Mouse (Mus musculus) G1E (cell line): ENCODE data around the gene Kdm2b. TPM values are rescaled to one million over a fixed set of nuclear protein-coding genes. Genes with fewer than 3 reads are reported as not detected.

Experiments
- ATAC-seq: 2 replicates; pipeline ENCODE4 v1.8.0; 2016; ENCODE audit warnings: mild to moderate bottlenecking; ENCODE audit not compliant: insufficient number of reproducible peaks, poor library complexity, low FRiP score, severe bottlenecking; ENCODE audit errors: extremely low read depth
- DNase-seq: peaks from one replicate; pipeline ENCODE4 v3.0.0; 2012; ENCODE audit warnings: low spot score
- H3K27me3 ChIP-seq: 2 replicates; pipeline ENCODE4 v1.6.1; 2012; ENCODE audit warnings: mild to moderate bottlenecking, low read length, inconsistent platforms; ENCODE audit not compliant: insufficient read depth
- H3K36me3 ChIP-seq: replicated peaks from 2 replicates; pipeline ENCODE3; 2012; ENCODE audit warnings: mild to moderate bottlenecking, inconsistent platforms
- H3K4me1 ChIP-seq: 2 replicates; pipeline ENCODE4 v1.6.1; 2012; ENCODE audit warnings: low read depth, low read length, inconsistent platforms, mixed read lengths; ENCODE audit not compliant: insufficient read depth
- H3K4me3 ChIP-seq: 2 replicates; pipeline ENCODE4 v1.5.1; 2012; ENCODE audit warnings: low read depth, mild to moderate bottlenecking, inconsistent platforms, low read length, moderate library complexity, mixed read lengths
- H3K9me3 ChIP-seq: replicated peaks from 2 replicates; pipeline ENCODE4 v1.6.1; 2012; ENCODE audit warnings: inconsistent platforms
- CTCF ChIP-seq: IDR thresholded peaks from 2 replicates; pipeline ENCODE4 v1.5.1; 2012; ENCODE audit warnings: low read depth, low read length, inconsistent platforms, mixed read lengths
- GATA1 ChIP-seq: IDR thresholded peaks from 2 replicates; pipeline ENCODE4 v1.6.1; 2012; ENCODE audit warnings: borderline replicate concordance, low read length, inconsistent platforms, mixed read lengths
- GATA2 ChIP-seq: IDR thresholded peaks from 2 replicates; pipeline ENCODE4 v1.6.1; 2012; ENCODE audit warnings: low read depth, low read length, inconsistent platforms, borderline replicate concordance
- POLR2AphosphoS5 ChIP-seq: IDR thresholded peaks from 2 replicates; pipeline ENCODE4 v1.6.1; 2012; ENCODE audit warnings: low read depth, low read length, inconsistent platforms; ENCODE audit not compliant: insufficient replicate concordance
- TAL1 ChIP-seq: conservative IDR thresholded peaks from 2 replicates; pipeline ENCODE4 v1.6.1; 2012; ENCODE audit warnings: low read depth, low read length, inconsistent platforms, mixed read lengths
- polyA plus RNA-seq: library from polyadenylated mRNA; stranded (reverse); fragments of >175 nt; gene quantifications from 2 replicates; pipeline ENCODE4 v1.2.3, GENCODE M21; 2012
- total RNA-seq, 2 experiments: library from RNA; stranded (forward) in 1 of 2; stranded (reverse) in 1 of 2; fragments of 200-1000 nt in 1 of 2; fragments of >200 nt in 1 of 2; fragmentation: Nextera tagmentation in 1 of 2; gene quantifications; 2 replicates each; pipeline ENCODE4 v1.2.3; 2014 to 2017

Gene Kdm2b
- total and polyA plus RNA-seq, 3 experiments, result 17.5 to 38.4 (median 27.0) TPM

GRCm38 (mm10) chr5:122901666-122902065 lies 88.0 kb downstream of the Kdm2b start:
- Histone ChIP-seq H3K9me3 (no peaks in the 10 kb centered on the region), H3K4me3 (no peak overlapping the region), H3K36me3 (peaks cover 2% of the 10 kb centered on the region), H3K4me1 (peaks cover 34% of the 10 kb centered on the region), H3K27me3 (peaks cover 10% of the 10 kb centered on the region)
- ATAC-seq (no peak), DNase-seq (no peak)
- TF ChIP-seq GATA1 (no peak), CTCF (no peak), POLR2AphosphoS5 (no peak), GATA2 (no peak), TAL1 (no peak)

GRCm38 (mm10) chr5:122901179-122901578 lies 88.4 kb downstream of the Kdm2b start:
- Histone ChIP-seq H3K9me3 (no peaks in the 10 kb centered on the region), H3K36me3 (peaks cover 2% of the 10 kb centered on the region), H3K27me3 (peaks cover 10% of the 10 kb centered on the region), H3K4me1 (peaks cover 34% of the 10 kb centered on the region), H3K4me3 (no peak overlapping the region)
- ATAC-seq (no peak), DNase-seq (no peak)
- TF ChIP-seq GATA2 (no peak), TAL1 (no peak), GATA1 (no peak), POLR2AphosphoS5 (no peak), CTCF (no peak)

GRCm38 (mm10) chr5:122900558-122901171 lies 89.0 kb downstream of the Kdm2b start:
- peaks cover 10% of the 10 kb centered on the region for H3K27me3 ChIP-seq
- H3K4me3 ChIP-seq, result peak overlapping the region; percentile 75
- peaks cover 2% of the 10 kb centered on the region for H3K36me3 ChIP-seq
- DNase-seq (no peak), ATAC-seq (no peak)
- H3K9me3 ChIP-seq, result no peaks in the 10 kb centered on the region
- peaks cover 34% of the 10 kb centered on the region for H3K4me1 ChIP-seq
- TF ChIP-seq GATA2 (no peak), TAL1 (no peak), CTCF (no peak), POLR2AphosphoS5 (no peak), GATA1 (no peak)

GRCm38 (mm10) chr5:122899777-122900557 lies 89.7 kb downstream of the Kdm2b start:
- H3K9me3 ChIP-seq, result no peaks in the 10 kb centered on the region
- DNase-seq (peak; percentile 78), ATAC-seq (peak; percentile 49)
- peaks cover 2% of the 10 kb centered on the region for H3K36me3 ChIP-seq
- H3K4me3 ChIP-seq, result peak overlapping the region; percentile 75
- peaks cover 34% of the 10 kb centered on the region for H3K4me1 ChIP-seq
- TF ChIP-seq POLR2AphosphoS5 (no peak), CTCF (no peak), GATA2 (no peak), GATA1 (no peak), TAL1 (no peak)
- peaks cover 10% of the 10 kb centered on the region for H3K27me3 ChIP-seq

GRCm38 (mm10) chr5:122898963-122899776 lies 90.5 kb downstream of the Kdm2b start:
- H3K9me3 ChIP-seq, result no peaks in the 10 kb centered on the region
- peaks cover 10% of the 10 kb centered on the region for H3K27me3 ChIP-seq
- H3K4me1 ChIP-seq, result peaks cover 34% of the 10 kb centered on the region
- H3K36me3 ChIP-seq, result peaks cover 4% of the 10 kb centered on the region
- no peak for DNase-seq
- peak overlapping the region; percentile 75 for H3K4me3 ChIP-seq
- ATAC-seq, result no peak
- TF ChIP-seq POLR2AphosphoS5 (no peak), GATA1 (no peak), CTCF (no peak), GATA2 (no peak), TAL1 (no peak)

- Histone ChIP-seq H3K9me3 (no peaks in the 10 kb centered on the region), H3K36me3 (peaks cover 4% of the 10 kb centered on the region), H3K4me3 (no peak overlapping the region), H3K4me1 (peaks cover 30% of the 10 kb centered on the region), H3K27me3 (peaks cover 10% of the 10 kb centered on the region)
- TF ChIP-seq GATA2, result no peak
- DNase-seq (no peak), ATAC-seq (no peak)
Observed at GRCm38 (mm10) chr5:122898153-122898552, 91.5 kb downstream of the Kdm2b start.
